Mouse (Mus musculus) heart, embryonic 13.5 days (tissue): Measurements from ENCODE around the gene Gm5148. TPM values are rescaled to one million over a fixed set of nuclear protein-coding genes. Genes with fewer than 3 reads are reported as not detected.
A peak's percentile ranks its signal among the peaks of the same experiment; 100 is the strongest.

Source experiments
- ATAC-seq: fragments of 200-750 bp; cut with Nextera tagmentation; 2 replicates; pipeline ENCODE4 v1.8.0; 2017; ENCODE audit warnings: moderate TSS enrichment; ENCODE audit not compliant: insufficient number of reproducible peaks, low FRiP score, low TSS enrichment; ENCODE audit errors: extremely low read depth
- H3K27ac ChIP-seq: fragments of 300-500 bp; sonication (generic); replicated peaks from 2 replicates; pipeline ENCODE4 v1.5.1; 2015; ENCODE audit warnings: moderate library complexity, mild to moderate bottlenecking, inconsistent platforms
- H3K27me3 ChIP-seq: fragments of 300-500 bp; sonication (generic); replicated peaks from 2 replicates; pipeline ENCODE4 v1.6.1; 2015; ENCODE audit warnings: mild to moderate bottlenecking, inconsistent platforms
- H3K36me3 ChIP-seq: fragments of 300-500 bp; sonication (generic); 2 replicates; pipeline ENCODE4 v1.6.1; 2015; ENCODE audit warnings: mild to moderate bottlenecking, inconsistent platforms
- H3K4me1 ChIP-seq: fragments of 300-500 bp; sonication (generic); 2 replicates; pipeline ENCODE4 v1.6.1; 2015; ENCODE audit warnings: inconsistent platforms
- H3K4me2 ChIP-seq: fragments of 300-500 bp; sonication (generic); 2 replicates; pipeline ENCODE4 v1.6.1; 2015; ENCODE audit warnings: inconsistent platforms, mild to moderate bottlenecking, moderate library complexity
- H3K4me3 ChIP-seq: fragments of 300-500 bp; sonication (generic); 2 replicates; pipeline ENCODE4 v1.5.1; 2015; ENCODE audit warnings: moderate library complexity, mild to moderate bottlenecking, inconsistent platforms
- H3K9ac ChIP-seq: fragments of 300-500 bp; sonication (generic); 2 replicates; pipeline ENCODE4 v1.6.1; 2015; ENCODE audit warnings: inconsistent platforms, mild to moderate bottlenecking, moderate library complexity
- H3K9me3 ChIP-seq: fragments of 300-500 bp; sonication (generic); 2 replicates; pipeline ENCODE4 v1.6.1; 2016; ENCODE audit warnings: inconsistent platforms
- WGBS: fragments of 180-500 bp; shearing (Covaris S2); methylation state at CpG from one replicate; pipeline ENCODE4 v1.1.7; 2015; ENCODE audit warnings: mixed read lengths; 5-methylcytosine and 5-hydroxymethylcytosine counted together
- polyA plus RNA-seq: library from polyadenylated mRNA; unstranded; fragments of >200 nt; fragmentation: Nextera tagmentation; extraction: Ambion mirVana; gene quantifications from 2 replicates; pipeline ENCODE4 v1.2.1, GENCODE M21; 2015

Gm5148 gene
- polyA plus RNA-seq, 1 experiment from 2014 or later: 3.1 TPM

GRCm38 (mm10) chr3:37715734-37716133 is 8.6 kb downstream of the Gm5148 start:
- WGBS: 83% methylated on average over 7 of the region's 7 CpGs
- peaks cover 4% of the 10 kb centered on the region; the same call in 1 of the 2 replicates for H3K27me3 ChIP-seq
- peaks cover 14% of the 10 kb centered on the region for H3K4me1 ChIP-seq
- no peaks in the 10 kb centered on the region for H3K36me3 ChIP-seq
- ATAC-seq: no peak
- H3K4me3 ChIP-seq: no peak overlapping the region
- no peak overlapping the region for H3K4me2 ChIP-seq
- H3K9ac ChIP-seq: no peak overlapping the region
- H3K9me3 ChIP-seq: no peaks in the 10 kb centered on the region
- no peak overlapping the region for H3K27ac ChIP-seq

- H3K4me1 ChIP-seq: peaks cover 14% of the 10 kb centered on the region
- H3K4me2 ChIP-seq: no peak overlapping the region
- H3K9me3 ChIP-seq: no peaks in the 10 kb centered on the region
- no peak overlapping the region for H3K4me3 ChIP-seq
- whole genome bisulfite sequencing: 22% methylated on average over 9 of the region's 9 CpGs
- ATAC-seq: no peak
- 0 out of 2 replicates have a peak overlapping the region, but pooled peaks have one; percentile 6 for H3K27ac ChIP-seq
- no peaks in the 10 kb centered on the region for H3K27me3 ChIP-seq
- peak overlapping the region; percentile 7; the same call in 1 of the 2 replicates for H3K9ac ChIP-seq
- no peaks in the 10 kb centered on the region for H3K36me3 ChIP-seq
Observed at GRCm38 (mm10) chr3:37712501-37712900, 11.8 kb downstream of the Gm5148 start.

GRCm38 (mm10) chr3:37711639-37712038 is 12.7 kb downstream of the Gm5148 start:
- Histone ChIP-seq H3K9ac (no peak overlapping the region), H3K4me3 (no peak overlapping the region), H3K4me2 (no peak overlapping the region), H3K9me3 (no peaks in the 10 kb centered on the region), H3K27ac (0 out of 2 replicates have a peak overlapping the region, but pooled peaks have one; percentile 6), H3K36me3 (no peaks in the 10 kb centered on the region), H3K27me3 (no peaks in the 10 kb centered on the region), H3K4me1 (peaks cover 14% of the 10 kb centered on the region)
- WGBS: 71% methylated on average over 4 of the region's 4 CpGs
- no peak for ATAC-seq

- ATAC-seq: no peak
- H3K4me3 ChIP-seq: no peak overlapping the region
- no peak overlapping the region for H3K9ac ChIP-seq
- no peaks in the 10 kb centered on the region; the same call in 1 of the 2 replicates for H3K27me3 ChIP-seq
- WGBS: 87% methylated on average over 6 of the region's 6 CpGs
- no peak overlapping the region for H3K27ac ChIP-seq
- 0 out of 2 replicates have a peak, but pooled peaks cover 3% of the 10 kb centered on the region for H3K9me3 ChIP-seq
- no peak overlapping the region for H3K4me2 ChIP-seq
- H3K36me3 ChIP-seq: no peaks in the 10 kb centered on the region
- peaks cover 32% of the 10 kb centered on the region for H3K4me1 ChIP-seq
Observed at GRCm38 (mm10) chr3:37707801-37708200, 16.5 kb downstream of the Gm5148 start.

- Histone ChIP-seq H3K36me3 (no peaks in the 10 kb centered on the region), H3K9me3 (0 out of 2 replicates have a peak, but pooled peaks cover 6% of the 10 kb centered on the region), H3K4me2 (no peak overlapping the region), H3K27me3 (no peaks in the 10 kb centered on the region; the same call in 1 of the 2 replicates), H3K9ac (no peak overlapping the region), H3K27ac (no peak overlapping the region), H3K4me3 (no peak overlapping the region), H3K4me1 (peaks cover 20% of the 10 kb centered on the region)
- ATAC-seq: no peak
- WGBS: 67% methylated on average over 4 of the region's 4 CpGs
Observed at GRCm38 (mm10) chr3:37706439-37706838, 17.9 kb downstream of the Gm5148 start.

GRCm38 (mm10) chr3:37705436-37705835 is 18.9 kb downstream of the Gm5148 start:
- no peak overlapping the region for H3K9ac ChIP-seq
- 0 out of 2 replicates have a peak overlapping the region, but pooled peaks have one; percentile 2 for H3K27ac ChIP-seq
- no peak overlapping the region for H3K4me3 ChIP-seq
- H3K9me3 ChIP-seq: 0 out of 2 replicates have a peak, but pooled peaks cover 6% of the 10 kb centered on the region
- ATAC-seq: no peak
- 13% methylated on average over 6 of the region's 6 CpGs for WGBS
- no peak overlapping the region for H3K4me2 ChIP-seq
- H3K36me3 ChIP-seq: no peaks in the 10 kb centered on the region
- peaks cover 20% of the 10 kb centered on the region for H3K4me1 ChIP-seq
- no peaks in the 10 kb centered on the region; the same call in 1 of the 2 replicates for H3K27me3 ChIP-seq

GRCm38 (mm10) chr3:37704701-37705279 is 19.5 kb downstream of the Gm5148 start:
- 0 out of 2 replicates have a peak, but pooled peaks cover 6% of the 10 kb centered on the region for H3K9me3 ChIP-seq
- peaks cover 20% of the 10 kb centered on the region for H3K4me1 ChIP-seq
- no peak for ATAC-seq
- 26% methylated on average over 14 of the region's 14 CpGs for WGBS
- H3K4me3 ChIP-seq: no peak overlapping the region
- H3K9ac ChIP-seq: no peak overlapping the region
- no peaks in the 10 kb centered on the region; the same call in 1 of the 2 replicates for H3K27me3 ChIP-seq
- peak overlapping the region; percentile 2; the same call in 1 of the 2 replicates for H3K27ac ChIP-seq
- no peaks in the 10 kb centered on the region for H3K36me3 ChIP-seq
- H3K4me2 ChIP-seq: peak overlapping the region; percentile 24; the same call in 1 of the 2 replicates

- peaks cover 20% of the 10 kb centered on the region for H3K4me1 ChIP-seq
Observed at GRCm38 (mm10) chr3:37703066-37703465, 21.2 kb downstream of the Gm5148 start.

GRCm38 (mm10) chr3:37693552-37693951 is 30.7 kb downstream of the Gm5148 start:
- ATAC-seq: no peak
- WGBS: 34% methylated on average over 8 of the region's 8 CpGs
- H3K9ac ChIP-seq: no peak overlapping the region

More at GRCm38 (mm10) chr3:37703066-37703465, 21.2 kb downstream of the Gm5148 start:
- WGBS: 76% methylated on average over 6 of the region's 6 CpGs
- Histone ChIP-seq H3K9ac (no peak overlapping the region), H3K27me3 (peaks cover 4% of the 10 kb centered on the region), H3K27ac (no peak overlapping the region), H3K4me3 (no peak overlapping the region), H3K4me2 (no peak overlapping the region), H3K36me3 (no peaks in the 10 kb centered on the region), H3K9me3 (0 out of 2 replicates have a peak, but pooled peaks cover 6% of the 10 kb centered on the region)
- no peak for ATAC-seq

GRCm38 (mm10) chr3:37692945-37693344 is 31.3 kb downstream of the Gm5148 start:
- ATAC-seq: no peak
- Histone ChIP-seq H3K36me3 (no peaks in the 10 kb centered on the region), H3K4me2 (no peak overlapping the region), H3K4me3 (no peak overlapping the region), H3K27me3 (peaks cover 5% of the 10 kb centered on the region; the same call in 1 of the 2 replicates), H3K9me3 (no peaks in the 10 kb centered on the region), H3K27ac (peak overlapping the region; percentile 69), H3K9ac (no peak overlapping the region), H3K4me1 (peaks cover 26% of the 10 kb centered on the region)
- WGBS: 68% methylated on average over 4 of the region's 4 CpGs

More at GRCm38 (mm10) chr3:37693552-37693951, 30.7 kb downstream of the Gm5148 start:
- H3K4me2 ChIP-seq: no peak overlapping the region
- peaks cover 22% of the 10 kb centered on the region for H3K4me1 ChIP-seq
- H3K36me3 ChIP-seq: no peaks in the 10 kb centered on the region
- H3K27me3 ChIP-seq: peaks cover 5% of the 10 kb centered on the region; the same call in 1 of the 2 replicates
- no peak overlapping the region for H3K4me3 ChIP-seq
- no peaks in the 10 kb centered on the region for H3K9me3 ChIP-seq
- peak overlapping the region; percentile 69 for H3K27ac ChIP-seq

- Histone ChIP-seq H3K27me3 (peaks cover 27% of the 10 kb centered on the region), H3K36me3 (no peaks in the 10 kb centered on the region), H3K27ac (peak overlapping the region; percentile 21; the same call in 1 of the 2 replicates), H3K4me3 (peak overlapping the region; percentile 48), H3K9ac (peak overlapping the region; percentile 69), H3K9me3 (no peaks in the 10 kb centered on the region), H3K4me1 (peaks cover 15% of the 10 kb centered on the region), H3K4me2 (peak overlapping the region; percentile 71)
- no peak for ATAC-seq
- WGBS: 18% methylated on average over 28 of the region's 28 CpGs
Observed at GRCm38 (mm10) chr3:37687158-37687980, 36.9 kb downstream of the Gm5148 start.
